Mouse (Mus musculus) c-Kit-positive CD71-positive TER-119-positive erythroid progenitor cells, embryonic 14.5 days (primary cell): ENCODE results near the gene Dgkg.
A peak's percentile ranks its signal among the peaks of the same experiment; 100 is the strongest.

Experiments used
- DNase-seq: peaks from one replicate; pipeline ENCODE4 v3.0.0-alpha.2; 2013; ENCODE audit warnings: low spot score

Gene Dgkg

DNA sequence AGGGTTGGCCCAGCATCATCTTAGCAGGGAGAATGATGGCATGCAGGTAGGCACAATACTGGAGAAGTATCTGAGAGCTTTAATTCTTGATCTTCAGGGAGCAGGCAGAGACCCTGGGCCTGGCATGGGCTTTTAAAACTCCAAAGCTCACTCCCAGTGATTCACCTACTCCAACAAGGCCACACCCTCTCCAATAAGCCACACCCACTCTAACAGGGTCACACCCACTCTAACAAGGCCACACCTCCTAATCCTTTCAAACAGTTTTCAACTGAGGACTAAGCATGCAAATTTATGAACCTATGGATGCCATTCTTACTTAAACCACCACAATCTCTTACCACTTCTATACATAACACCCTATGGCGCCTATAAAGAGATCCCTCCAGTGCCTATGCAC is 11.8 kb downstream of the Dgkg start:
- DNase-seq = peak; percentile 22

DNA sequence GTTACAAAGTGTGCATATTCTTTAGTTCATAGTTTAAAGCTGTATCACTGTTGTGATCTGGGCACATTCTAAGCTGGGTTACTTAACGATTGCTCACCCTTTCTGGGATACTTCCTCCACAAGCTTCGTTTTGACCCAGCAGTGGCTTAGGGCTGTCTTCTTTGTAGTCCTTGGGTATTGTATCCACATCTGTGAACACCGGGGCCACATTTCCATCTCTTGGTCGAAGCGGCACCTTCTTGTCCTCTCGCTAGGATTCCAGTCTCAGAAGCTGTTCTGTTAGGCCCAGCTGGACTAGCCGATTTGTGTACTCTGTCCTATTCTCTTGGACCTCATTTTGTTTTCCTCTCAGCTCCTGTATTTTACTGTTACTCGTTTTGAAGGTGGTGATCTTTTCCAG is 13.6 kb downstream of the Dgkg start:
- no peak for DNase-seq

DNA sequence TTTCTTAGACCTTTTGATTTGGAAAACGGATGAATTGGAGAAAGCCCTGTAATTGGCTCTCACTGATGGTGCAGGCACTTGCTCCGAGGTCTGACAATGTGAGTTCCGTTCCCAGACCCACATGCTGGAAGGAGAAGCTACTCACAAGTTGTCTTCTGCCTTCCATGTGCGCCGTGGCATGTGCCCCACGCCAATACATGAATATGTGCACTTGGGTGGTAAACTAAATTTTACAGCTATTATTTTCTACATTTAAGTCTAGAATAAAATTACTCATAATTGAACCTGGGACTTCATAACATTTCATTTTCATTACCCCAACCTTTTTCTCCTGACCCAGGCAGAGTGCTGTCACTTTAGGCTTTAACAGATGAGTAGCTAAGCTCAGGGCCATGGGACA is 14.1 kb downstream of the Dgkg start:
- no peak for DNase-seq

DNA sequence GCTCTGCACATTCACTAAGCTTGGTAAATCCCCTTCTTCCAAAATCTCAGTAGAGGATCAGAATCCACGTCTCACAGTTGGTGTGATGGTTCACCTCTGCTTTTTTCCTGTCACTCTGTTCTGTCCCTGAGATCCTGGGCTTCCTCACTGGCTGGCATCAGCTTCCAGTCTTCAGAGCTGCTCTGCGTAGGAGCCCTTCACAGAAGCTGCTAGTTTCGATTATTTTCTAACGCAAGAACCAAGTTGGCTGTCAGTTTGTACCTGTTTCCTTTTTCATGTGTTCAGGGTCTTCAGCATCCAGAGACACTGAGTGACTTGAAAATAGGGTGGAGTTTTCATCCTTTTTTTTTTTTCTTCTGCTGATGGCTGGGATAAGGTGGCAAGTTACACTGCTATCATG is 15.0 kb downstream of the Dgkg start:
- no peak for DNase-seq

DNA sequence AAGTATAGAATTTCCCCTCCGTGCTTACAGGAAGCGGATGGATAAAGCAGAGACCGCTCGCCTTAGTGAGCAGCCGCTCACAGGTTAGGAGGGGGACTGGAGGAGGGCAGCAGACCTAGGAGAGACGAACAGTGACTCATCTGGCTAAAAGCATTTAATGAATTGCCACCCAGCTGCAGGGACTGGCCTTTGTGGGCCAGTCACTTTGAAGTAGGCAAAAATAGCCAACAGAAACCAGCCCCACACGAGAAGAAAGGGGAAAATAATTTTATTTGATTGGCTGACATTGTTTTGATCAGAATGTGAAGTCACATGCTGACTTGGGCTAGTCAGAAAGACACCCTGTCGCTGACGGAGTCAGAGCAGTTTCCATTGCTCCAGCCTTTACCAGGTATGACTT is 15.4 kb downstream of the Dgkg start:
- DNase-seq = no peak

DNA sequence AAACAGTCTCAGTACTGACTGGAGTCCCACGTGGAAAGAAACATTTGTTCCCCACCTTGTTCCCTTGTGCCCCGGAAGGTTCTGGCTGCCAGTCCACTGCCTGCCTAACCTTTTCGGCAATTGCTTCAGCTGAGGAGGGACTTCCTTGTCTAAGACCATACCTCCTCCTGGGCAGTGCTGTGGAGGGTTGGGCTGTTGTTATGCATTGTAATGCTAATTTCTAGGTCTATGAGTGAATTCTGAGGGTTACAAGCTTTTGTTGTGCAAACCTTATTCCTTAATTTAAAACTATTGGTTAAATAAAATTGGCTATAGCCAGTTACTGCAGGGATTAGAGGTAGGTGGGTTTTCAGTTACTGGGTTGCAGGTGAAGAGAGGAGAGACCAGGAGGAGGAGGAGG is 19.7 kb downstream of the Dgkg start:
- no peak for DNase-seq

DNA sequence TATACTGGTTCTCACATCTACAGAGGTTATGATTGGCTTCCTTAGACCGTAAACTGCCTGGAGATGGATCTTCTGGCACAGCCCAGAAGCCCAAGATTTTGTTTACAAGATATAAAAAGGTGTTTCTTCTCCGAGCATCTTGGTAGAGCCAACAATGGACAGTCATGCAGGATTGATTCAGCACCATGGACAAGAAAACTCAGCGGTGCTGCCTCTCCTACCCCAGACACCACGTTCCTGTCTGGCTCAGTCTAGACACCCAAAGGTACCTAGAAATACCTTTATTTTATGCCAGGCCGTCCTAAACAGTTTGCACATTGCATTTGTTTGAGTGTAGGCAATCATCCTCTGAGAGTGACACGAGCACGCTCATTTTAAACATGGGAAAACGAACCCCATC is 21.3 kb downstream of the Dgkg start:
- DNase-seq = no peak

DNA sequence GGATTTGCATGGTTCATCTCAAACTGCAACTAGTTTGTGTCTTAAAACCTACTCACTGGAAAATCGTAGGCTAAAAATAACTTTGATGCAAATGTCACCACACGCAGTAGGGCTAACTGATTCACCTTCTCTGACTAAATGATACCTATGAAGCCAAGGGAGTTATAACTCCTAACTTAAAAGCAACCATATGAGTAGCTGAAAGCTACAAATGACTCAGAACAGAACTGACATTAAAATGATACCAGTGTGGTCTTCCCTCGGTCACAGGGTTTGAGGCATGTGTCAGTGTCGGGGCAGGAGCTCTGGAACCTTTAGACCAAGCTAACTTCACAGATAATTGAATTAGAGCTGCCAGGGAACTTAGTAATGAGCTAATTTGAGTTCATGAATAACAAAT is 24.0 kb downstream of the Dgkg start:
- no peak for DNase-seq

DNA sequence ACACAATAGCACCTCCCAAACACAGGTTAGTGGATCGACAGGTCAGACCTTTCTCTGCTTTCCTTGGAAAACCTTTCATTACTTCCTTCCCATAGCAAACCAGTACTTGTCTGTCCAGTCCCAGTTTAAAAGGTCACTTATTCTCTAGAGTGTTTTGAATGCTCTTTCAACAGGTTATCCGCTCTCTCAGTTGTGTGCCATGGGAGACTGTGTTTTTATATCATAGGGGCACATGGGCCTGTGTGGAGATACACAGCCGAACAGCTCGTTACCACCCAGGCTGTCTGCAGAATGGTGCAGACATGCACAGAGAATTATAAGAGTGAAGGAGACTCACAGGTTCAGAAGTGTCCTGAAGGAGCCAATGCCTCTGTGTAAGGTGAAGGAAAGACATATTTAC is 26.7 kb downstream of the Dgkg start:
- DNase-seq = no peak

DNA sequence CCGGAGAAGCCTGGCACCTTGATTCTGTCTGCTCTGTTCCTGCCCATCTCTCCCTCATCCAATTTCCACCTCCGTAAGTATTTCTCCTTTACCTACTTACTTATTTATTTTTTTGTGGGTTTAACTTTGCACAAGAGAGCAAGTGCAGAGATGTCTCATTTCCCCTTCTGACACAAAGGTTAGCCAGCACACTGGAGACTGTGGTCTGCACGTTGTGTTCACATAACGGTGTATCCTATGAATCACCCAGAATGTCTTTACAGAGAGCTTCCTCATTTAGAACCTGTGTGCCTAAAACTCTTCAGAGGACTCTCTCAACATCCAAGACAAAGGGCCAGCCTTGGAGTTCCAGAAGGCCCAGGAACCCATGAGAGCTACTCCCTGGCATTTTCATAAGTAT is 27.1 kb downstream of the Dgkg start:
- DNase-seq = no peak

DNA sequence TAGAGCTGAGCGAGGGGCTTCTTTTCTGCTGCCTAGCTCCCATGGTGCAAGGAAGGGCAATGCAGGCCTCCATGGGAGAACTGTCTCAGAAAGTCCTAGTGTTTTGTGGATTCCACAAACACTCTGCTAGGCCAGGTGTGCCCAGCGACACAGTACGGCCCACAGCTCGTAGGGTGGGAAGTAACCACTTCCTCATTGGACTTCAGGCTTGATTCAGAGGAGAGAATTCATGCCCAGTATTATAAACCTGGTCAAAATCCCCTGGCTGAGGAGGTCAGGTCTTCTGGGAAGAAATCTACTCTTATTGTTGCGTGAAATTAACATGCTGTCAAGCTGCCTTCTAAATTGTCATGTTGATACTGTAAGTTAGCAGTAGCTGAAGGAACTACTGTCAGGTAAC is 31.0 kb downstream of the Dgkg start:
- DNase-seq = no peak

DNA sequence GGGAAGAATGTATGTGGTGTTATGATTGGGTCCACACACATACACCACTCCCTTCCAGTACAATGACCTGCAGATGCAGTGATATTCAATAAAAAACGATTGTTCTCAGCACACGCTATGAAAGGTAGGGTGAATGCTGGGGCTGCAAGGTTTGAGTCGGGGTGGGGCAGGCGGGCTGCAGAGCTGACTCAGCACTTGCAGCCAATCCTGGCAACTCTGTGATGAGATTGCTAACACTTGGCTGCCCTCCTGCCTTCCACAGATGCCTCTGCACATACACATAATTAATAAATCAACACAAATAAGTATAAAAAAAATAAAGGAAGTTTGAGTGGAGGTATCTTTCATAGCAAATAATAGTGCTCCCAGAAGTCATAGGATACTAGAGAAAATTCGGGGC is 31.6 kb downstream of the Dgkg start:
- no peak for DNase-seq

DNA sequence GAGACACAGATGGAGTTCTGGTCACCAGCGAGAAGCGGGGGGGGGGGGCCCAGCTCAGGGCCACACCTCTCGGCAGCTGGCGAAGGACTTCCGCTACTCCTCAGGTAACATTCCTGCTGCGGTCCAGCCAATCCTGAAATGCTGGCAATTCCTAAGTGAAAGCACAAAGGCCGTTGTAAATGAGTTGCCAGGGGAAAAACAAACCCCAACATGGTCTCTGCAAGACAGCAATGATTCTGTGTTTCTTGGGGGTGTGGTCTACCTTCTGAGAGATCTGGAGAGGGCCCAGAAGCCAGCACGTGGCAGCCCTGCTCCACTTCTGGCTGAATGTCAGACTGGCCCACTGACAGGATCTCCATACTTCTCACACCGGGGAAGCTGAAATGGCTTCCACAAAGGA is 34.7 kb downstream of the Dgkg start:
- no peak for DNase-seq

DNA sequence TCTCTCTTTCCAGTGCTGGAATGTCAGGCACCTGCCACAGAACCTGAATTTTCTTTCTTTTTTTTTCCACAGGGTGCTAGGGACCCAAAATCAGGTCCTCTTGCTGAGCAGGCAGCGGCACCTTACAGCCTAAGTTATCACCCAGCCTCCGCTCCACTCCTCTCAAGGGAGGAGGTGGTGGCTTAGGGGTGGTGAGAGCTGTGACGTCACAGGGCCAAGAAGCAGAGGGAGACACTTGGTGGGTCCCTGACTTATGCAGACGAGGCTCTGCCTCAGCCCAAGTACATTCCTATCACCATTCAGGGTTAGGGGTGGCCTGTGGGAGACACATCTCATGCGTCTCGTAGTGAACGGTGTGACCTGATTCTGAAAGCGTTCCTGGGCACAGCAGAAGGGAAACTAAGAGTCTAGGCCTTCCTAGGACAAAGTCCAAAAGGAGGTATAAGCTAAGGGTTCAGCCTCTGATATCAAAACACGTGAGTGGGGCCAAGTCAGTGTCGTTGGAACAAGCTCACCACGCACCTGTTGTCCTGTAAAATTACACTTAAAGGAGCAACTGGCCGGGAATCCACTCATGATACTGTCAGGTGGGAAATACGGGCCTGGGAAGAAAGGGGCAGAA is 35.6 kb downstream of the Dgkg start:
- DNase-seq = no peak

DNA sequence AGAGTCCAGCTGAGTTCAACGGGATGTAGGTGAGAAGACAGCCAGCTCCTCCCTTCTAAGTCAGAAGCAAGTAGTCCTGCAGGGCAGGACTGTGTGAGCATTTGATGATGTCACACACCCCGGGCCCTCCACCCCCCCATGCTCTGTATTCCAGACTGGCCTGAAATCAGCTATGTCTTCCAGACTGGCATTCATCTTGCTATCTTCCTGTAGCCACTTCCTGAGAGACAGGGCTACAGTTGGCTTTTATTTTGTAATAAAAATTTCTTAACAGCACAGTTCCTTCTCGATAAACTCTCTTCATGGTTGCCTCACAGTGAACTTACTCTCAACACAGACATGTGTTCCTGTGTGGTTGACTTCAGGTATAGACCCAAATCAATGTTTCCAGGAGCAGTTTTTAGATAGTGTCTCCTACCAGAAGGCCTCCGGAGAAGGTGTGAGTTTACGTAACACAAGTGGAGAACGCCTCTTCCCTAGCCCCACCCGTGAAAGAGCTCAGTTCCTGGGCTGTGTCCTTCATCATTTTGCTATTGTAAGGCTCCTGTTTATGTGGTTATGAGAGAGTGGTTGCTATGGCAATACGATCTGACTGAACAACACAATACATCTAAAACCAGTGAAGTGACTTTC is 38.5 kb downstream of the Dgkg start:
- no peak for DNase-seq

DNA sequence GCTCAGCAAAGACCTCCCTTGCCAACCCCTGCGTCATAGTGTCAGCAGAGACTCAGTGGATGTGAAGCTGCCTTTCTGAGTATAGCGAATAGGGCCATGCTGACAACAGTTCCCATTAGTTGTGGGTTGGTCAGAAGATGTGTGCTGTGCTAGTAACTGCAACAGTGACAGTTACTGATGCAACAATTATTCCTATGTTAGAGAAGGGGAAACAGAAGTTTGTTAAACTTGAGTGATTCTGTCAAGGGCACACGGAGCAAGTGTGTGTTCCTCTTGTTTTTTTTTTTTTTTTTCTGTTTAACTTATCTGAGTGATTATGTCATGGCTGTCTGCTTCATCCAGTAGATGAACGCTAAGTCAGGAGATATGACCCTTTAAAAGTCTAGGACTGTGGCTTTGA is 41.2 kb downstream of the Dgkg start:
- no peak for DNase-seq

DNA sequence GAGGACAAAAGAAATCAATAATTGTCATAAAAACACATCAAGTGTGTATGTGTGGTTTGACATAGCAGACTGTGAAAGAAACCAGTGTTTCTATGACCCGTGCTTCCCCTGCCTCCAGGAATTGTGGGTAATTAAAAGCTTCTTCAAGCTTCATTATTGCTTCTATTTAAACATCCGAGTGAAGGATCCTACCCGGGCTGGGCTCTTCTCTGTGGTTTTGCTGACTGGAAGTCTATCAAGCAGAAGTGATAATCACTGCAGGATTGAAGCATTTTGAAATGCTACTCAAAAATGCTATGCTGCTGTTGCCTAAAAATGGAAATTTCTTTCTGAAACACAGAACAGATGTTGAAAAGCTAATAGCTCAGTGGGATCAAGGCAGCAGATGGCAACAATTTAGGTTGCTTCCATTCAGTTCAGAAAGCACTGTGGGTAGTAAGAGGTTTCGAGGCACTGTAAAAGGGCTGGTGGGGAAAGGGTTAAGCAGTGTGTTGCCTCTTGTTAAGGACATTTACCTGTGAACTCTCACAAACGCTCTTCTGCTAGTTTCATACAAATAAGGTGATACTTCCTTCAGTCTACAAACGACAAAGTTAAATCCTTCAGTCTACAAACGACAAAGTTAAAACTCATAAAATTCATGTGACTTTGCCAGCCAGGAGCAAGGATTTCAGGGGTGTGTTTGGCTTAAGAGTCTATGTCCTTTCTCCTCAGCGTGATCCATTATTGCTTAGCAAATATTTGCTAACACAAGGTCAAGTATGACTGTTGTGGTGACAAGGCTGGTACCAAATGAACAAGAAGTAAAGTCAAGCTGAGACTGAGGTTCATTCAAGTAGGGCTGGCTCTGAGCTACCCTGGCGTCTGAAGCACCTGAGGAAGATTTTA is 43.6 kb downstream of the Dgkg start:
- DNase-seq = no peak

DNA sequence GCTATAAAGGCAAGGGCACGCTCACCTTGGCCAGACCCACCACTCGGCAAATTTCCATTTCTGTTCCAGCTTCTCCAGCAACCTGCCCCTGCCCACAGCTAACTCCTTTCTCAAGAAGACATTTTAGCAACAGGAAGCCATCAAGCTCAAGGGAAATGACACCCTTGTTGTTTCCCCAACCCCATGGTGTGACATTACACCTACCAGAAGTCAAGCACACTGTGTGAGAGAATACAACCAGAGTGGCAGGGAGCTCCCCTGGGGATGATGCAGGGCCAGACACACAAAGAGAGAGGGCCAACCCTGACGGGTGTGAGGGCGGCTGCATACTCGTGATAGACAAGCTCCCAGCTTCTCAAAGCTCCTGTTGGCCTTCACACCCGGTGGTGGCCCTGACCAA is 49.0 kb downstream of the Dgkg start:
- no peak for DNase-seq

DNA sequence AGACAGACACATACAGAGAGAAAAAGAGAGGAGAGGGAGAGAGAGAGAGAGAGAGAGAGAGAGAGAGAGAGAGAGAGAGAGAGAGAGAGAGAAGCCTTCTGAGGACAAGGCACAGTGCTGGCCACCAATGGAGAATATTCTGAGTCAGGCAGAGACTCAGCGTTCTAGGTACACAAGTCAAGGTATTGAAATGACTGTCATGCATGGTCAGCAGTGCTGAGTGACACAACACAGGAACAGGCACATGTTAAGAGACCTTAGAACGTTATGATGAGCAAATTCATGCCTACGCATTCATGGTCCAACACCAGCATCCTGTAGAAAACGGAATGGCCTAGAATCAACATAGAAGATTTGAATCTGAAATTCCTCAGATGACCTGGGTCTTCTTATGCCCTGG is 50.0 kb downstream of the Dgkg start:
- DNase-seq = no peak

DNA sequence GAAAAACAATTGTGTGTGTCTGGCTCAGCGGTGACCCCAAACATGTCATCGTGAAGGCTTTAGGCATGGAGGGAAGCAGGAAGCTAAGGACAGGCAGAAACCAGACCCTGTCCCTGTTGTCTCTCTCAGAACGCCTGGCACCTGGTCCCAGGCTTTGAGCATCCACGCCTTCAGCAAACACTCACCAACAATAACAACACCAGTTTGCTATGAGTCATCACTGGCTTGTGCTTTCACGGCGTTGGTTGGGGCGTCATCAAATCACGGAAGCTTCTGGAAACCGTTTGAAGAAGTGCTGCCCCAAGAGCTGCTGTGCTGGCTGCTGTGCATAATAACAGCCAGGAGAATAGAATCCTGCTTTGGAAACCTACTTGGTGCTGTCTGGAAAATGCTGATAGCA is 54.6 kb downstream of the Dgkg start:
- DNase-seq = no peak

DNA sequence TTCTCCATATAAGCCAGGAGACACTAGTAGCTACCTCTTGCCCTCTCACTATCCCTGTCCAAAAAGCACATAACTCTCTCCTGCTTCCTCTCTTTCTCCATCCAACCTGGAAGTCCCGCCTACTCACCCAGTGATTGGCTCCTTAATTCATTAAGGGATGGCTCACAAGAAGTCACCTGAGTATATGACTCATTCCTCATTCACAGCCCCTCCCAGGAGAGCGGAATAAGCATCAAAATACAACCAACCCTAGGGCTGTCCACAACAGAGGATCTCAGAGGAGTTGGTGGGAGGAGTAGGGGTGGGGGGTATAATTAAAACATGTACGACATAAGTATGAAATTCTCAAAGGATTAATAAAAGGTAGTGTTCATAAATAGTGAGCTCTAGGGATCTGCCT is 55.3 kb downstream of the Dgkg start:
- DNase-seq = no peak

DNA sequence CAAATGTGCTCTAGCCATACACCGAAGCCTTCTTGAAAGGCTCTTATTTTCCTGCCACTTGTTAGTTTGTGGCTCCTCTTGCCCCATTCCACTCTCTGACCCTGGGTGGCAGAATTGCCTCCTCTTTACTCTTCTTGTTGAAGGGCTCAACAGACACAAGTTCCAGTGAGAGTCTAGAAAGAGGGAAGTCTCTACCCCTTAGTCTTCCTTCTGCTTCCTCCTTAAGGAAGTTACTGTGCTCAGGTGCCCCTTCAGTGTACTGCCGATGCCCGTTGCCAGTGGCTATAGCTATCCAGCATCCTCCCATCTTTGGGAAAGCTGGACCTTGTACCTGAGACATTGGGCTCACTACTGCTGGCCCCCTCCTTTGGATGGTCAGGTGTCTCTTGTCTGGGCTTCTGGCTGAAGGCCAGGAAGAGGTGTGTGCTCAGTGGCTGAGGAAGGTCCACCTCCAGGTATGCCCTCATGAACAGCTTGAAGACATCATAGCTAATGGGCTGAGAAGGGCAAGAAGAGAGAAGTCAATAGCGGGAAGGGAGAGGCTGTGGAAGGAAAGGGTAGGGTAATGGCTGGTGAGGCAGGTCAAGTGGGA is 56.8 kb downstream of the Dgkg start:
- no peak for DNase-seq

DNA sequence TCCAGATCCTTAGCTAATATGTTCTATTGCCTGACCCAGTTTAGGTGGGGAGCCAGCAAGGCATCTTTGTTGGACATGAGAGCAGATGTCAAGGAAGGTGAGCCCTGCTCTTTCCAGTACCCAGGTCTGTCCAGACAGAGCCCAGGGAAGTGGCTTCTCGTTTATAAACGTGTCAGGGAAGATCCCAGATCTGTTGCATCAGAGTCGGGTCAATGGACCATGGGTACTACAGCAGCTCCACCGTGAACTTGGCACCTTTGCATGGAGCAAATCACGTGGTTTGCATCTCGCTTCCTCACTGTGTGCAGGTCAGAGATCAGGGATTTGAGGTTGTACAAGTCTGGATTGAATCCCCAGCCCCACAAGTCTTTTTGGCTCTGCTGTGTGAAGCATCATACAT is 58.3 kb downstream of the Dgkg start:
- DNase-seq = no peak
